Mouse (Mus musculus) intestine, embryonic 15.5 days (tissue): ENCODE measurements around the gene Ucp3. TPM values are rescaled to one million over a fixed set of nuclear protein-coding genes. Genes with fewer than 3 reads are reported as not detected.

ENCODE experiments used
- ATAC-seq: fragments of 200-750 bp; cut with Nextera tagmentation; 2 replicates; pipeline ENCODE4 v1.8.0; 2017; ENCODE audit warnings: moderate TSS enrichment, moderate library complexity
- H3K27ac ChIP-seq: fragments of 300-500 bp; sonication (generic); 2 replicates; pipeline ENCODE4 v1.5.1; 2015; ENCODE audit warnings: mild to moderate bottlenecking, inconsistent platforms
- H3K27me3 ChIP-seq: fragments of 300-500 bp; sonication (generic); replicated peaks from 2 replicates; pipeline ENCODE4 v1.6.1; 2015; ENCODE audit warnings: inconsistent platforms
- H3K36me3 ChIP-seq: fragments of 300-500 bp; sonication (generic); 2 replicates; pipeline ENCODE4 v1.6.1; 2015; ENCODE audit warnings: inconsistent platforms
- H3K4me1 ChIP-seq: fragments of 300-500 bp; sonication (generic); replicated peaks from 2 replicates; pipeline ENCODE4 v1.6.1; 2015; ENCODE audit warnings: inconsistent platforms
- H3K4me2 ChIP-seq: fragments of 300-500 bp; sonication (generic); replicated peaks from 2 replicates; pipeline ENCODE4 v1.6.1; 2015; ENCODE audit warnings: mild to moderate bottlenecking, inconsistent platforms
- H3K4me3 ChIP-seq: fragments of 300-500 bp; sonication (generic); replicated peaks from 2 replicates; pipeline ENCODE4 v1.5.1; 2015; ENCODE audit warnings: inconsistent platforms
- H3K9ac ChIP-seq: fragments of 300-500 bp; sonication (generic); 2 replicates; pipeline ENCODE4 v1.6.1; 2015; ENCODE audit warnings: inconsistent platforms
- H3K9me3 ChIP-seq: fragments of 300-500 bp; sonication (generic); 2 replicates; pipeline ENCODE4 v1.6.1; 2016; ENCODE audit warnings: inconsistent platforms
- WGBS: fragments of 180-500 bp; shearing (Covaris S2); methylation state at CpG from one replicate; pipeline ENCODE4 v1.1.7; 2015; 5-methylcytosine and 5-hydroxymethylcytosine counted together
- polyA plus RNA-seq: library from polyadenylated mRNA; unstranded; fragments of >200 nt; fragmentation: Nextera tagmentation; extraction: Ambion mirVana; gene quantifications from 2 replicates; pipeline ENCODE4 v1.2.1, GENCODE M21; 2015

The Ucp3 gene
- not detected in 2 replicates for polyA plus RNA-seq

GRCm38 (mm10) chr7:100472777-100473176, at the start of gene Ucp3:
Gene Ucp3, plus strand, starts transcription at chr7:100472990.
- no peak within 1 kb of the TSS for H3K27ac ChIP-seq
- H3K9ac ChIP-seq = no peak within 1 kb of the TSS
- H3K4me2 ChIP-seq = no peak within 1 kb of the TSS
- no peaks in the 10 kb centered on the region for H3K9me3 ChIP-seq
- no peak within 1 kb of the TSS for H3K4me3 ChIP-seq
- H3K4me1 ChIP-seq = no peaks in the 10 kb centered on the region
- WGBS = 81% methylated on average over 6 of the region's 6 CpGs
- no peak for ATAC-seq
- H3K36me3 ChIP-seq = 0 out of 2 replicates have a peak, but pooled peaks cover 2% of the 10 kb centered on the region
- no peaks in the 10 kb centered on the region for H3K27me3 ChIP-seq

- Histone ChIP-seq H3K36me3 (peaks cover 15% of the 10 kb centered on the region), H3K4me1 (no peaks in the 10 kb centered on the region), H3K9ac (no peak overlapping the region), H3K9me3 (no peaks in the 10 kb centered on the region), H3K27me3 (no peaks in the 10 kb centered on the region), H3K4me2 (no peak overlapping the region), H3K27ac (no peak overlapping the region), H3K4me3 (no peak overlapping the region)
- WGBS = 91% methylated on average over 3 of the region's 3 CpGs
- ATAC-seq = no peak
These were observed 47.0 kb upstream of the Ucp3 start for GRCm38 (mm10) chr7:100425795-100426194.

DNA sequence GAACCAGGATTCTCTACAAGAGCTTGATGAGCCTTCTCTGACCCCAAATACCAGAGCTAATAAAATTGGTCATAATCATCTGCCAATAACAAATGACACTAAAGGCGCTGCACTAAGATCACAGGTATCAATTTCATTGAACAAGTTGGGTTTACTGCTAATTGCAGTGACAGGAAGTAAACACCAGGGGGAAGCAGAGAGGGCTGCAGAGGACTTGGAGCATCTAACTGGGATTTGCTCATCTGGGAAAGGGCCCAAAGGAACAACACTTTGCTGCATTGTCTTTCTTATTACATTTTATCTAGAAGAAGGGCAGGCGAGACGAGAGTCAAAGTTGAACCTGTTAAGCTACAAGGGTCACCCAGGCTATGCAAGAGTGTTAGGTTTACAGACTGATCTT, 43.7 kb upstream of the Ucp3 start:
- H3K4me3 ChIP-seq = no peak overlapping the region
- H3K27me3 ChIP-seq = no peaks in the 10 kb centered on the region
- 61% methylated on average over 3 of the region's 3 CpGs for WGBS
- no peak overlapping the region for H3K27ac ChIP-seq
- H3K9ac ChIP-seq = no peak overlapping the region
- ATAC-seq = no peak
- no peak overlapping the region for H3K4me2 ChIP-seq
- H3K36me3 ChIP-seq = peaks cover 17% of the 10 kb centered on the region
- no peaks in the 10 kb centered on the region for H3K9me3 ChIP-seq
- H3K4me1 ChIP-seq = no peaks in the 10 kb centered on the region

- Histone ChIP-seq H3K27me3 (no peaks in the 10 kb centered on the region), H3K36me3 (peaks cover 13% of the 10 kb centered on the region), H3K4me1 (no peaks in the 10 kb centered on the region), H3K4me2 (no peak overlapping the region), H3K27ac (no peak overlapping the region), H3K9ac (no peak overlapping the region), H3K9me3 (no peaks in the 10 kb centered on the region), H3K4me3 (no peak overlapping the region)
- no peak for ATAC-seq
- WGBS = 93% methylated on average over 11 of the region's 11 CpGs
These were observed 42.9 kb upstream of the Ucp3 start for GRCm38 (mm10) chr7:100429911-100430310.

GRCm38 (mm10) chr7:100431103-100431502, 41.7 kb upstream of the Ucp3 start:
- Histone ChIP-seq H3K4me1 (no peaks in the 10 kb centered on the region), H3K9me3 (no peaks in the 10 kb centered on the region), H3K27me3 (no peaks in the 10 kb centered on the region), H3K36me3 (peaks cover 9% of the 10 kb centered on the region), H3K4me3 (no peak overlapping the region), H3K27ac (no peak overlapping the region), H3K9ac (no peak overlapping the region), H3K4me2 (no peak overlapping the region)
- peak; percentile 41; the same call in 1 of the 2 replicates for ATAC-seq
- WGBS = 69% methylated on average over 5 of the region's 5 CpGs

DNA sequence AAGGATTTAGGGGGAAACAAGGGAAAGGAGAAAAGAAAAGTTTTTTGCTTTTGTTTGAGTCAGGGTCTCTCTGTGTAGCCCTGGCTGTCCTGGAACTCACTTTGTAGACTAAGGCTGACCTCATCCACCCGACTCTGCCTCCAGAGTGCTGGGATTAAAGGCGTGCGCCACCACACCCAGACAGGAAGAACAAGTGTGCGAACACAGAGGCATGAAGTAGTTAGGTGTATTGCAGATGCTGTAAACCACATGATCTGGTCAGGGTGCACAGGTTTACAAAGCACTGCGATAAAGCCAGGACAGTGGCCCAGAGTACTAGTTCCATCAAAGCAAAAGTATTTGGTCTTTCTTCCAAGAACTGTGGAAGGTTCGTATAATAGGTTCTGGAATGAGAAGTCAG, 39.5 kb upstream of the Ucp3 start:
- H3K36me3 ChIP-seq = peaks cover 7% of the 10 kb centered on the region; the same call in 1 of the 2 replicates
- no peak overlapping the region for H3K4me2 ChIP-seq
- 82% methylated on average over 6 of the region's 6 CpGs for WGBS

DNA sequence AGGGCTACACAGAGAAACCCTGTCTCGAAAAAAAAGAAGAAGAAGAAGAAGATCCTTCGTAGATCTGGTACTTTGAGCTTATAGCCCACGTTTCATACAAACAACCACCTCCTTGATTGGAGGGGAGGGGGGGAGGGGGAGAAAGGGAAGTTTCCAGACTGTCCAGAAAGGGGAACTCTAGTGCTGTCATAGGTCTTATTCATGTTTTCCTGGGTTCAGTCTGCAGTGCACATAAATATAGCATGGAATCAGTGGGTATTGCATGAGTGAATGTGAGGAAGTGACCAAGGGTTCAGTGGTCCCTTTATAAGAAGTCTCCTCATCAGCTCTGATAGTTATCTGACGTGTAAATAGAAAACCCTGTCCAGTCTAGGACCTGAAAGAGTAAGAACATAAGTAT, 29.1 kb upstream of the Ucp3 start:
- Histone ChIP-seq H3K4me2 (no peak overlapping the region), H3K36me3 (0 out of 2 replicates have a peak, but pooled peaks cover 8% of the 10 kb centered on the region), H3K9ac (no peak overlapping the region), H3K4me1 (no peaks in the 10 kb centered on the region), H3K4me3 (no peak overlapping the region), H3K27me3 (no peaks in the 10 kb centered on the region), H3K27ac (no peak overlapping the region), H3K9me3 (no peaks in the 10 kb centered on the region)
- ATAC-seq = no peak
- WGBS = 73% methylated on average over 4 of the region's 4 CpGs

More for the DNA sequence above, 39.5 kb upstream of the Ucp3 start:
- Histone ChIP-seq H3K27ac (no peak overlapping the region), H3K27me3 (no peaks in the 10 kb centered on the region), H3K4me1 (no peaks in the 10 kb centered on the region), H3K9ac (no peak overlapping the region), H3K9me3 (no peaks in the 10 kb centered on the region), H3K4me3 (no peak overlapping the region)
- ATAC-seq = no peak; the same call in 1 of the 2 replicates

GRCm38 (mm10) chr7:100446271-100446670, 26.5 kb upstream of the Ucp3 start:
- H3K4me1 ChIP-seq = no peaks in the 10 kb centered on the region
- H3K9ac ChIP-seq = no peak overlapping the region
- no peak overlapping the region for H3K4me2 ChIP-seq
- WGBS = 95% methylated on average over 5 of the region's 5 CpGs
- H3K9me3 ChIP-seq = no peaks in the 10 kb centered on the region
- no peaks in the 10 kb centered on the region for H3K27me3 ChIP-seq
- no peak for ATAC-seq
- H3K27ac ChIP-seq = no peak overlapping the region
- H3K36me3 ChIP-seq = peaks cover 14% of the 10 kb centered on the region; the same call in 1 of the 2 replicates
- H3K4me3 ChIP-seq = no peak overlapping the region

DNA sequence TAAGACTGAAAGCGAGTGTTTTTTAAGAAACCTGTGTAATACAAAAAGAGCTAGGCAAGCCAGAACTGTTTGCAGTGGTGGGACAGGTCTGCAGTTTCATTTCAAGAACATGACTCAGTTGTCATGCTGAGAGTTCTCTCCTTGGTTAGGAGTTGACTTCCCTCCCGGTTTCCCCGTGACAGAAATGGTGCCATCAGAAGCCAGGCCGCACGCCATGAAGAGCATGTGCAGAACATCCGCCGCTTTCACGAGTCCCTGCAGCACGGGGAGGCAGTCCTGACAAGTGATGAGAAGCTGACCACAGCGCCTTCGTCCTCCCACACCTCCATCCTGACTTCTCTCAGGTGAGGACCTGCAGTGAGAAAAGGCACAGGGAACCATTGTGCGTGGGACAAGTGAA, 24.3 kb upstream of the Ucp3 start:
- Histone ChIP-seq H3K27ac (no peak overlapping the region), H3K4me2 (no peak overlapping the region), H3K9me3 (no peaks in the 10 kb centered on the region), H3K4me3 (no peak overlapping the region), H3K36me3 (peaks cover 15% of the 10 kb centered on the region), H3K9ac (no peak overlapping the region), H3K4me1 (no peaks in the 10 kb centered on the region), H3K27me3 (no peaks in the 10 kb centered on the region)
- ATAC-seq = no peak
- WGBS = 95% methylated on average over 12 of the region's 12 CpGs

DNA sequence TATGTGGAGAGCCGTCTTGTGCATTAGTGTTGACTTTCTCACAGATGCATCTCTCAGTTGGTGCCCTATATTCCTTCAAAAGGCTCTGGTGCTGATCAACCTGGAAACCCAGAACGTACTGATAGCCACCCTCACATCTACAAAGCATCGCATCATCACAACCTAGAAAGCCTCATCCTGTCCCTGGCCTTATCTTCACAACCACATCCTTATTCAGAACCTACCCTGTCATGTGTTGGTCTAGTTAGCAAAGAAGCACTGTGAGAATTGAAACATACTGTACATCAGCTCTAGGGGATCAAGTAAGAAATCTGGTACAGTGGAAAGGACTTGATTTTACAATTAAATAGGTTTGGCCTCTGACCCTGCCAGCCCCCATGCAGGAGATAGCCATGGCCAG, 23.8 kb upstream of the Ucp3 start:
- H3K27ac ChIP-seq = no peak overlapping the region
- H3K4me1 ChIP-seq = no peaks in the 10 kb centered on the region
- no peak overlapping the region for H3K4me2 ChIP-seq
- WGBS = 91% methylated on average over 3 of the region's 3 CpGs
- H3K36me3 ChIP-seq = peaks cover 15% of the 10 kb centered on the region
- no peaks in the 10 kb centered on the region for H3K9me3 ChIP-seq
- no peaks in the 10 kb centered on the region for H3K27me3 ChIP-seq
- ATAC-seq = no peak
- H3K4me3 ChIP-seq = no peak overlapping the region
- no peak overlapping the region for H3K9ac ChIP-seq

GRCm38 (mm10) chr7:100458153-100458552, 14.6 kb upstream of the Ucp3 start:
- no peak overlapping the region for H3K9ac ChIP-seq
- peak; percentile 63; the same call in 1 of the 2 replicates for ATAC-seq
- H3K4me3 ChIP-seq = no peak overlapping the region
- peaks cover 17% of the 10 kb centered on the region for H3K36me3 ChIP-seq
- WGBS = 57% methylated on average over 1 of the region's 1 CpGs
- H3K27me3 ChIP-seq = no peaks in the 10 kb centered on the region
- H3K4me1 ChIP-seq = no peaks in the 10 kb centered on the region
- no peak overlapping the region for H3K27ac ChIP-seq
- H3K4me2 ChIP-seq = no peak overlapping the region
- H3K9me3 ChIP-seq = no peaks in the 10 kb centered on the region

DNA sequence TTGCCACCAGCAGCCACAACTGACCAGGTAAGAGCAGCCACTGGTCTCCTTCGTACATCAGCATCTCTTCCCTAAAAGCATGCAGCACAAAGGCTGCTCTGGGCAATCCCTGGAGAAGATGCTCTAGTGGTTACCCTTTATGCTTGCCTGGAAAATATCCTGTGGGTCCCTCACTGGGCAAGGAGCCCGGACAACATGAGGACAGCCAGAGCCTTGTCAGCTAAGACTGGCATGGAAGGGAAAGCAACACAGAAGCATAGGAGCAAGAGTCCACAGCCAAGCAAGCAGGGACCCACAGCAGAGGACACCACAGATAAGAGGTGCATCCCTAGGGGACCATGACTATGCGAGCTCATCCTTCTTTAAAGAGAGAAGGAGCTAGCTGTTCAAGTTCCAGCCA, 12.9 kb upstream of the Ucp3 start:
- peaks cover 11% of the 10 kb centered on the region for H3K36me3 ChIP-seq
- H3K27me3 ChIP-seq = no peaks in the 10 kb centered on the region
- no peaks in the 10 kb centered on the region for H3K9me3 ChIP-seq
- no peak overlapping the region for H3K27ac ChIP-seq
- H3K4me3 ChIP-seq = no peak overlapping the region
- H3K4me1 ChIP-seq = 0 out of 2 replicates have a peak, but pooled peaks cover 3% of the 10 kb centered on the region
- H3K9ac ChIP-seq = no peak overlapping the region
- no peak overlapping the region for H3K4me2 ChIP-seq
- ATAC-seq = no peak
- 89% methylated on average over 3 of the region's 3 CpGs for WGBS

DNA sequence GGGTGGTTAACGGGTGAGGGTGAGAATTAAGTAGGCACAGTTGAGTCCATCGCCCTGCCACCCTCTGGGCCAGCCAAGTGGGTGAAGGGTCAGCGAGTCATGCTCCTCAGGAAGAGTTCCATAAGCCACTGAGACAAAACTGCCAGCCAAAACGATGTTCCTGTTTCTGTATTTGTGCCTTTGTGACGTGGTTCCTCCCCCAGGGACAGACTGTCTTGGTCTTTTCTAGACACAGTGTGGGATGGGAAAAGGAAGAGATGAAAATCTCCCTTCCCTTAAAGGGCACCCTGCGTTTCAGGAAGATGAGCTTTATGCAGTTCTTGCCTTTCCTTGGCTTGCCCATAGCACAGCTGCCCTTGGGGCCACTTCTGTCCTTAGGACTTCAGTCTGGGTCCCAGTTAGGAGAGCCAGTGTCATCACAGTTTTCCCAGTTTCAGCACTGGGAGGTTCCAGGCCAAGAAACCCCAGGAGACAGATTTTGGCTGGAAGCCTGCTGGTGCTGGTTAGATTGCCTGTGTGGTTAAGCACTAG, 11.1 kb upstream of the Ucp3 start:
- H3K4me2 ChIP-seq = no peak overlapping the region
- peaks cover 6% of the 10 kb centered on the region; the same call in 1 of the 2 replicates for H3K36me3 ChIP-seq
- peaks cover 11% of the 10 kb centered on the region for H3K4me1 ChIP-seq
- no peak overlapping the region for H3K9ac ChIP-seq
- no peak for ATAC-seq
- no peak overlapping the region for H3K27ac ChIP-seq
- 82% methylated on average over 6 of the region's 6 CpGs for WGBS
- no peaks in the 10 kb centered on the region for H3K27me3 ChIP-seq
- no peaks in the 10 kb centered on the region for H3K9me3 ChIP-seq
- H3K4me3 ChIP-seq = no peak overlapping the region
